Mouse (Mus musculus) CD4-positive naive resting alpha-beta T cell, adult 57 days (primary cell): ENCODE measurements around the gene Gm9817. TPM values are rescaled to one million over a fixed set of nuclear protein-coding genes. Genes with fewer than 3 reads are reported as not detected.

ENCODE experiments used
- total RNA-seq: library from RNA; stranded (reverse); gene quantifications from one replicate; pipeline ENCODE4 v1.2.4, GENCODE M21; 2023

Gene Gm9817
- 0.30 TPM for total RNA-seq

DNA sequence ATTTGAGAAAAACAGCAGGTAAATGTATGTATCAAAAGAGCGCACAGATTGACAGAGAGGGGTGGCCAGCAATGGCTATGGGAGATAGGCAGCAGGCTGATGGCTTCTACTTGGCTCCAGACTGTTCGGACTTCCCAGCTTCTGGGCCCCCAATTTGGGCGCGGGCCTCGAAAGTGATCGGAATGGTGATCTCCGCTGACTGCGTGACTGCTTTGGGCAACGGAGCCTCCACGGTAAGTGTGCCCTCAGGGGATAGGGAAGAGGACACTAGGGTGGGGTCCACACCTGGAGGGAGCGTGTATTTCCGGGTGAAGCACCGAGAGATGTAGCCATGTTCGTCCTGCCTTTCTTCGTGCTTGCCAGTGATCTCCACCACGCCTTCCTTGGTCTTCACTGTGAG, at the start of gene Gm9817:
TSS of gene Gm9817 (plus strand) at position 301 of the 400 bp plus-strand sequence.

Other genes starting within 250 kb of the Gm9817 start
- gene Dtnbp1, start 76.5 kb upstream of the Gm9817 start, total RNA-seq: 27.6 TPM